Mouse (Mus musculus) forebrain, embryonic 15.5 days (tissue): ENCODE measurements around the gene Slc35e4. TPM values are rescaled to one million over a fixed set of nuclear protein-coding genes. Genes with fewer than 3 reads are reported as not detected.

Experiments used
- ATAC-seq: fragments of 200-750 bp; cut with Nextera tagmentation; replicated peaks from 2 replicates; pipeline ENCODE4 v1.8.0; 2017; ENCODE audit warnings: mild to moderate bottlenecking, moderate TSS enrichment, moderate library complexity
- H3K27ac ChIP-seq: fragments of 300-500 bp; sonication (generic); replicated peaks from 2 replicates; pipeline ENCODE4 v1.5.1; 2015; ENCODE audit warnings: mild to moderate bottlenecking, inconsistent platforms
- H3K27me3 ChIP-seq: fragments of 300-500 bp; sonication (generic); 2 replicates; pipeline ENCODE4 v1.6.1; 2015; ENCODE audit warnings: inconsistent platforms
- H3K36me3 ChIP-seq: fragments of 300-500 bp; sonication (generic); 2 replicates; pipeline ENCODE4 v1.6.1; 2015; ENCODE audit warnings: mild to moderate bottlenecking, inconsistent platforms
- H3K4me1 ChIP-seq: fragments of 300-500 bp; sonication (generic); 2 replicates; pipeline ENCODE4 v1.6.1; 2015; ENCODE audit warnings: inconsistent platforms
- H3K4me2 ChIP-seq: fragments of 300-500 bp; sonication (generic); replicated peaks from 2 replicates; pipeline ENCODE4 v1.6.1; 2015; ENCODE audit warnings: mild to moderate bottlenecking, inconsistent platforms
- H3K4me3 ChIP-seq: fragments of 300-500 bp; sonication (generic); 2 replicates; pipeline ENCODE4 v1.5.1; 2015; ENCODE audit warnings: mild to moderate bottlenecking, inconsistent platforms
- H3K9ac ChIP-seq: fragments of 300-500 bp; sonication (generic); replicated peaks from 2 replicates; pipeline ENCODE4 v1.6.1; 2015; ENCODE audit warnings: mild to moderate bottlenecking, inconsistent platforms
- H3K9me3 ChIP-seq: fragments of 300-500 bp; sonication (generic); 2 replicates; pipeline ENCODE4 v1.6.1; 2016; ENCODE audit warnings: inconsistent platforms
- WGBS: fragments of 180-500 bp; shearing (Covaris S2); methylation state at CpG from one replicate; pipeline ENCODE4 v1.1.7; 2015; ENCODE audit warnings: mixed read lengths; 5-methylcytosine and 5-hydroxymethylcytosine counted together
- polyA plus RNA-seq: library from polyadenylated mRNA; unstranded; fragments of >200 nt; fragmentation: Nextera tagmentation; extraction: Ambion mirVana; gene quantifications from 2 replicates; pipeline ENCODE4 v1.2.1, GENCODE M21; 2015

Slc35e4 gene
- polyA plus RNA-seq, 1 experiment from 2014 or later = 13.2 TPM

DNA sequence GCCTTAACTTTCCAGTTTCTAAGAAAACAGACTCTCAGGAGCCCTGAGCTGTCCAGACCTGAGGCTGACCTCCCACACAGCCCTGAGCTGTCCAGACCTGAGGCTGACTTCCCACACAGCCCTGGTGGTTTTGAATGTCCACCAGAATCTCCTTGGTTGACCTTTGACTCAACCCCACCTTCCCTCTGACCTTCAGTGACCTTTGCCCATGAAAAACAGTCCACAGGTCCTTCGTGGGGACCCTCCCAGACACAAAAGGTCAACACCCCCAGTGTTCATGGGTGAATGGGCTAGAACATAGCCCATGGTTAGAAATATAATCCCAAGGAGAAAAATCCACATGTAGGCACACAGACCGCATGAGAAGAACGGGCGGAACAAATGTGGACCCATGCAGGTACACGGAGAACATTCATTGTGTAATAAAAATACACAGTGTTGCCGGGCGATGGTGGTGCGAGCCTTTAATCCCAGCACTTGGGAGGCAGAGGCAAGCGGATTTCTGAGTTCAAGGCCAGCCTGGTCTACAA lies 19.4 kb upstream of the Slc35e4 start:
- Histone ChIP-seq H3K9me3 (no peaks in the 10 kb centered on the region), H3K4me3 (no peak overlapping the region), H3K27ac (no peak overlapping the region), H3K27me3 (no peaks in the 10 kb centered on the region; the same call in 1 of the 2 replicates), H3K9ac (no peak overlapping the region), H3K4me2 (no peak overlapping the region), H3K4me1 (peaks cover 25% of the 10 kb centered on the region), H3K36me3 (no peaks in the 10 kb centered on the region)
- 92% methylated on average over 9 of the region's 9 CpGs for WGBS
- no peak for ATAC-seq

DNA sequence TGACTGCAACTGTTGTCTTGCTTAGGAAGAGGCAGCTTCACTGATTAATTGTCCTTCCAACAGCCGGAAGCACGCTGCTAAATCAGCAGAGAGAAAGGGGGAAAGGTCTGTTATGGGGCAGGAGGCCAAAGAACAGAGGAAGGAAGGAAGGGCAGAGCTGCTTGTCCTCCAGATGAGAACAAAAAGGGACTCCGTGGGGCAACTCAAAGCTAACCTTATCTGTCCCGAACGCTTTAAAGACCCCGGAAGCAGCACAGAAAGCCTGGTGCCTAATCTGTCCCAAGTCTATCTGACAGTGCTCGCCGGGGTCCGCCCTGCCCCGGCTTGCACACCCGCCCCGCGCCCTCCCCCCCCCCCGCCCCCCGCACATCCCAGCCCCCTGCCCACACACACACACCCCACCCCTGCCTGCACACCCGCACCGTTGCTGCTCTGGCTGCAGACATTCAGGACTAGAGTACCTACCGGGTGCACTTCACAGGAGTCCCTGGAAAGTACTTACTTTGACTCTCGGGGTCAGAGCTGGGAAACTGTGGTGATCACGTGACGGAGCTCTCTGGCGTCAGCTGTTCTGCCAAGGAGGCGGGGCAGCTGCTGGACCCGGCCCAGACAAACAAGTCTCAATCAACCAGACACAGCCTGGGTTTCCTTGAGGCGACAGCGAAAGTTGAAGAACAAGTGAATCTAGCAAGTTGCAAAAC lies 17.2 kb upstream of the Slc35e4 start, which contains the start of gene Tcn2:
Gene Tcn2 (minus strand): TSS at position 649 of the 701 bp plus-strand sequence.
- WGBS = under 1% methylated on average over 26 of the region's 26 CpGs
- ATAC-seq = peak; percentile 62
- Histone ChIP-seq H3K36me3 (no peaks in the 10 kb centered on the region), H3K27me3 (no peaks in the 10 kb centered on the region; the same call in 1 of the 2 replicates), H3K4me1 (peaks cover 25% of the 10 kb centered on the region), H3K9ac (peak within 1 kb of the TSS; percentile 41), H3K4me2 (peak within 1 kb of the TSS; percentile 68), H3K4me3 (peak within 1 kb of the TSS; percentile 42), H3K9me3 (no peaks in the 10 kb centered on the region), H3K27ac (no peak within 1 kb of the TSS)

DNA sequence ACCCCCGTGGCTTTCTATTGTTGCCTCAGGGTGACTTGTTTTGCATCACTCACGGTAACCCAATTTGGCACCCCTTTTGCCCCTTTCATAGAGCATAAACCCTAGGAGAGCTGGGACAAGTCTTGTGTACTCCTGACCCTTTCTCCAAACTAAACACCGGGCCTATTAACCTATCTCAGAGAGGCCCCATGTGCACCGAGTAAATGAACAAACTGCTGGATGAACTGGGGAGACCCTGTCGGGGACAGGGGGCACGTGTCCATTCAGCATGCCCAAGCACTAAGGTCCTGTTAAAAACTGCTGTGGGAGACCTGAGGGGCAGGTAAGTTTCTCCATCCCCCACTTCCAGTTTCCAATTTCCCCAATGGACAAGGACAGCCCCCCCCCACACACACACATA lies 16.5 kb upstream of the Slc35e4 start:
- H3K4me3 ChIP-seq = peak overlapping the region; percentile 42
- H3K9me3 ChIP-seq = no peaks in the 10 kb centered on the region
- no peak for ATAC-seq
- 19% methylated on average over 6 of the region's 6 CpGs for WGBS
- no peaks in the 10 kb centered on the region; the same call in 1 of the 2 replicates for H3K27me3 ChIP-seq
- H3K27ac ChIP-seq = no peak overlapping the region
- peak overlapping the region; percentile 68 for H3K4me2 ChIP-seq
- H3K9ac ChIP-seq = no peak overlapping the region; the same call in 1 of the 2 replicates
- peaks cover 21% of the 10 kb centered on the region for H3K4me1 ChIP-seq
- H3K36me3 ChIP-seq = no peaks in the 10 kb centered on the region

- no peaks in the 10 kb centered on the region for H3K9me3 ChIP-seq
- H3K9ac ChIP-seq = no peak overlapping the region
- no peak overlapping the region for H3K27ac ChIP-seq
- ATAC-seq = no peak
- no peak overlapping the region for H3K4me2 ChIP-seq
- peaks cover 17% of the 10 kb centered on the region for H3K4me1 ChIP-seq
- H3K27me3 ChIP-seq = no peaks in the 10 kb centered on the region; the same call in 1 of the 2 replicates
- H3K36me3 ChIP-seq = no peaks in the 10 kb centered on the region
- 85% methylated on average over 4 of the region's 4 CpGs for WGBS
- no peak overlapping the region for H3K4me3 ChIP-seq
Observed at GRCm38 (mm10) chr11:3930019-3930418, 15.6 kb upstream of the Slc35e4 start.

GRCm38 (mm10) chr11:3925916-3926315 lies 11.5 kb upstream of the Slc35e4 start:
- Histone ChIP-seq H3K27me3 (no peaks in the 10 kb centered on the region; the same call in 1 of the 2 replicates), H3K9me3 (no peaks in the 10 kb centered on the region), H3K4me1 (peaks cover 4% of the 10 kb centered on the region), H3K36me3 (no peaks in the 10 kb centered on the region), H3K9ac (no peak overlapping the region), H3K4me3 (no peak overlapping the region), H3K27ac (no peak overlapping the region), H3K4me2 (no peak overlapping the region)
- no peak for ATAC-seq
- WGBS = 92% methylated on average over 10 of the region's 10 CpGs

GRCm38 (mm10) chr11:3922731-3923130 lies 8.3 kb upstream of the Slc35e4 start:
- H3K36me3 ChIP-seq = no peaks in the 10 kb centered on the region
- H3K9ac ChIP-seq = no peak overlapping the region
- no peak overlapping the region for H3K4me3 ChIP-seq
- no peak for ATAC-seq
- no peak overlapping the region for H3K4me2 ChIP-seq
- no peaks in the 10 kb centered on the region for H3K9me3 ChIP-seq
- H3K27ac ChIP-seq = no peak overlapping the region
- no peaks in the 10 kb centered on the region for H3K27me3 ChIP-seq
- WGBS = 95% methylated on average over 6 of the region's 6 CpGs
- H3K4me1 ChIP-seq = no peaks in the 10 kb centered on the region

DNA sequence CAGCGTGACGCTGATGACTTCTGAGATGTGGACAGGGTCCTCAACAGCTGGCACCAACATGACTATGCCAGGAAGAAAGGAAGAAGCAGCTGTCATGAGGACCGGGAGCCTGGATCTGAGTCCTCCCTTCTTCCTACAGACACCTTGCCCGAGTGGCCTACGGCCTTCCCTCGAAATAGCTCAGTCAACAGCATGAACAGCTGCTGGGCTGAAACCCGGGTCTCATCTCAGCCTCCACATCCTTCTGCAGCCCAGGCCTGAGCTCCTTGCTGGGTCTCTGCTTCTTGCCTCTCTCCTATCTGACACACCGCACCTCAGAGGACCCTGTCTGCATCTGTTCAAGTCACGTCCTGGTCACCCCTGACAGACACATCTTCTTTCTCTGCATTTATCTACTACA lies 7.7 kb upstream of the Slc35e4 start:
- no peak for ATAC-seq
- no peaks in the 10 kb centered on the region for H3K4me1 ChIP-seq
- no peak overlapping the region for H3K4me3 ChIP-seq
- H3K27me3 ChIP-seq = no peaks in the 10 kb centered on the region
- no peak overlapping the region for H3K27ac ChIP-seq
- no peak overlapping the region for H3K9ac ChIP-seq
- H3K9me3 ChIP-seq = no peaks in the 10 kb centered on the region
- H3K36me3 ChIP-seq = no peaks in the 10 kb centered on the region
- H3K4me2 ChIP-seq = no peak overlapping the region
- 96% methylated on average over 9 of the region's 9 CpGs for WGBS

DNA sequence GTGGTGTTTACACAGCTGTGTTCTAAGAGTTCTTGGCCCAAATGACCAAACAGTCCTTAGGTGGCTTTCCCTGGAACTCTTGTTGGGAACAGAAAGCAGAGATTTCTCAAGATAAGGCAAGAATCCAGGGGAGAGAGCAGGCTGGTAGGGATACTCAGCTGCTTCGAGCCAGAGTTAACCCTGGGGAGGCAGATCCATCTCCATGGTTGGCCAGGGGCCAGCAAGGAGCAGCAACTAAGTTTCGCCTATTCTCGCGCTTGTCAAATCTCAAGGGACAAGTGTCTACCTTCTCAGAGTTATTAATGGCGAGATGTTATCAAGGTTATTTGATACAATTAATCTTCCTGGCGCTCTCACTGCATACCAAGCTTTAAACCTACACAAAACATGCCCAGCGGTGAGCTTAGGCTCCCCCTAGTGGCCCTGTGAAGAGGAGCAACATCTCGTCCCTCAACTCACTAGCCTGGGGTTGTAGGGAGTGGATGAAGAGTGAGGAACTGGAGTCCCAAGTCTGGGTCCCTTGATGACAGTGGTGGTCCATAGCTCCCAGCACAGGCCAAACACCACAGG lies 6.9 kb upstream of the Slc35e4 start:
- 27% methylated on average over 8 of the region's 8 CpGs for WGBS
- ATAC-seq = no peak
- Histone ChIP-seq H3K27ac (no peak overlapping the region), H3K4me1 (no peaks in the 10 kb centered on the region), H3K27me3 (no peaks in the 10 kb centered on the region), H3K9me3 (no peaks in the 10 kb centered on the region), H3K4me2 (no peak overlapping the region), H3K4me3 (no peak overlapping the region), H3K9ac (no peak overlapping the region), H3K36me3 (no peaks in the 10 kb centered on the region)

DNA sequence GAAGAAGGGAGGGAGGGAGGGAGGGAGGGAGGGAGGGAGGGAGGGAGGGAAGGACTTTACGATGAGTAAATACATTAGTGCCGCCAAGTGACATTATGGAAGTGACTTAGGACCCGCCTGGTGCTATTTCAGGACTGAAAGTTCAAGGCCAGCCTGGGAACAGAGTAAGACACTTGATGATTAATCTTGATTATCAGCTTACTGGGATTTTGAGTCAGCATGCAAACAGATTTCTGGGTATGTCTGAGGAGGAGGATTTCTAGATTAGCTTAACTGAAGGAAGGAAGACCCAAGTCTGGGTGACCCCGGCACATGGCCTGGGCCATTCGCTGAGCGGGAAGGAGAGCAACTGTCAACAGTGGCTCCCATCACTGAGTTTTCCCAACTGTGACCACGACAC lies 6.0 kb upstream of the Slc35e4 start:
- no peaks in the 10 kb centered on the region for H3K27me3 ChIP-seq
- H3K9ac ChIP-seq = no peak overlapping the region
- no peak overlapping the region for H3K4me2 ChIP-seq
- H3K9me3 ChIP-seq = no peaks in the 10 kb centered on the region
- no peaks in the 10 kb centered on the region for H3K4me1 ChIP-seq
- no peak overlapping the region for H3K4me3 ChIP-seq
- ATAC-seq = no peak
- no peak overlapping the region for H3K27ac ChIP-seq
- 93% methylated on average over 7 of the region's 7 CpGs for WGBS
- no peaks in the 10 kb centered on the region for H3K36me3 ChIP-seq

GRCm38 (mm10) chr11:3918738-3919137 lies 4.3 kb upstream of the Slc35e4 start:
- H3K4me1 ChIP-seq = peaks cover 7% of the 10 kb centered on the region
- H3K9ac ChIP-seq = no peak overlapping the region
- H3K27me3 ChIP-seq = no peaks in the 10 kb centered on the region
- no peak overlapping the region for H3K4me2 ChIP-seq
- H3K27ac ChIP-seq = no peak overlapping the region
- WGBS = 48% methylated on average over 1 of the region's 1 CpGs
- no peak for ATAC-seq
- no peak overlapping the region for H3K4me3 ChIP-seq
- no peaks in the 10 kb centered on the region for H3K9me3 ChIP-seq
- H3K36me3 ChIP-seq = no peaks in the 10 kb centered on the region

GRCm38 (mm10) chr11:3913316-3914108 lies 952 bp downstream of the Slc35e4 start:
- Histone ChIP-seq H3K27me3 (no peaks in the 10 kb centered on the region), H3K27ac (peak overlapping the region; percentile 81), H3K4me3 (peak overlapping the region; percentile 65), H3K9me3 (no peaks in the 10 kb centered on the region), H3K4me1 (peaks cover 50% of the 10 kb centered on the region), H3K36me3 (no peaks in the 10 kb centered on the region), H3K4me2 (peak overlapping the region; percentile 74), H3K9ac (peak overlapping the region; percentile 51)
- peak; percentile 86 for ATAC-seq
- under 1% methylated on average over 65 of the region's 65 CpGs for WGBS

DNA sequence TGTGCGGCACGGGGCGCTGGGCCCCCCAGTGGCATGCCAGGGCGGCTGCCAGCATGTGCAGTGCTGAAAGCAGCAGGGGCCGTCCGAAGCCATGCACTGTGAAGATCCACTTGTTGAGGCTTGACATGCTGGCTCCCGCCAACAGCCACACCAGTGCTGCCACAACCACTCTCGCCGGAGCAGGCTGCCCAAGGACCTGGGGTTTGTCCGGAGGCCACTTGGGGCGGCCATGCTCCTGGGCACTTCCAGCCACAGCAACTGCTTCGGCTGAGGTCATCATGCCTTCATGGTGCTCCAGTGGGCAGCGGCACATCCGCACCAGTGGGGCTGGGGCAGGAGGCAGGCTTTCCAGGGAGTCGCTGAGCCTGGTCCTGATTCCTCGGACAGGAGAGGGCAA lies 1.6 kb downstream of the Slc35e4 start:
- H3K9ac ChIP-seq = peak overlapping the region; percentile 51
- peak overlapping the region; percentile 65 for H3K4me3 ChIP-seq
- H3K27ac ChIP-seq = peak overlapping the region; percentile 81; the same call in 1 of the 2 replicates
- H3K4me2 ChIP-seq = peak overlapping the region; percentile 74
- ATAC-seq = peak; percentile 2; the same call in 1 of the 2 replicates
- 3% methylated on average over 16 of the region's 16 CpGs for WGBS
- H3K27me3 ChIP-seq = no peaks in the 10 kb centered on the region
- H3K9me3 ChIP-seq = no peaks in the 10 kb centered on the region
- peaks cover 56% of the 10 kb centered on the region for H3K4me1 ChIP-seq
- no peaks in the 10 kb centered on the region for H3K36me3 ChIP-seq
